In the genomic region with DNA sequence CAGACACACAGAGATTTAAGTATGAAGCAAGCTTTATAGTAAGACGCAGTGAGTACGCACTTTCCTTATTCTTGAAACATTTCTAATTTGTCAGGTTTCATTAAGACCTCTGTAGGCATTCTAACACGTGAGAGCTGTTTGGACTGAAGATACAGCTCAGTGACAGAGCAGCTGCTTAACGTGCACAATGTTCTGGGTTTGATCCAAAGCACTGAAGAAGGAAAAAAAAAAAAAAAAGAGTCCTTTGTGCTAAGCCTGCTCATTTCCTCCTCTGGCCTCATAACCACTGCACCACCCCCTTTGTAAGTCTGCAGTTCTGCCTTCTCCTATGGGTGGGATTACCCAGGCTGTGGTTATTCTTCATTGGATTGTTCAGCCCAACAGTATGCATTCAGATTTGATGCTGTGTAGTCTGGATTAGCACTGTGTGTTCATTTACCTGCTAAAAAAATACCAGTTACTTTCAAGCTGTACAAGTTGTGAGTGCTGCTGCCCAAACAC, we compare ENCODE assay signal across 33 mouse cellular contexts.
DNase-seq lines count a peak whose midpoint lies in the region; ATAC-seq and TF ChIP-seq lines count a peak whose summit lies in the region.
"Had no signal": no experiment of that assay in that cellular context is flagged by ENCODE, and none has a peak within 500 bp of the region (broad histone marks: within the 10 kb centered on the region; RNA-seq: fewer than 3 reads in every experiment).

No protein-coding gene starts in this region.

- H3K4me1 ChIP-seq in embryonic facial prominence, embryonic 14.5 days (ENCODE audit: control insufficient read depth, insufficient read depth, low read length) = no peaks in the 10 kb centered on the region
- peaks cover 5% of the 10 kb centered on the region for H3K4me1 ChIP-seq in embryonic facial prominence, embryonic 10.5 days
- no peaks in the 10 kb centered on the region for H3K4me1 ChIP-seq in heart, embryonic 16.5 days (ENCODE audit: control insufficient read depth, insufficient read depth, low read length)
- H3K4me1 ChIP-seq in lung, embryonic 14.5 days (ENCODE audit: insufficient read depth) = no peaks in the 10 kb centered on the region
- H3K4me1 ChIP-seq: embryonic facial prominence, embryonic 13.5 days; heart, embryonic 15.5 days; limb, embryonic 12.5 days; liver, embryonic 15.5 days; lung, embryonic 15.5 days; midbrain, embryonic 15.5 days had no signal

- 55% methylated on average over 4 of the region's 4 CpGs for WGBS in embryonic facial prominence, embryonic 14.5 days
- 73% methylated on average over 4 of the region's 4 CpGs for WGBS in embryonic facial prominence, embryonic 10.5 days
- 61% methylated on average over 4 of the region's 4 CpGs for WGBS in heart, embryonic 16.5 days
- 53% methylated on average over 4 of the region's 4 CpGs for WGBS in lung, embryonic 14.5 days

- H3K36me3 ChIP-seq in embryonic facial prominence, embryonic 14.5 days (ENCODE audit: control insufficient read depth, insufficient read depth, low read length) = no peaks in the 10 kb centered on the region
- H3K36me3 ChIP-seq in embryonic facial prominence, embryonic 10.5 days (replicated peaks) = no peaks in the 10 kb centered on the region
- no peaks in the 10 kb centered on the region for H3K36me3 ChIP-seq in heart, embryonic 16.5 days (ENCODE audit: control insufficient read depth, insufficient read depth)
- no peaks in the 10 kb centered on the region for H3K36me3 ChIP-seq in lung, embryonic 14.5 days (ENCODE audit: insufficient read depth)
- H3K36me3 ChIP-seq: embryonic facial prominence, embryonic 13.5 days; forebrain, embryonic 15.5 days; heart, embryonic 10.5 days; heart, embryonic 15.5 days; hindbrain, embryonic 10.5 days; kidney, embryonic 15.5 days; limb, embryonic 12.5 days; liver, embryonic 15.5 days; lung, embryonic 15.5 days; midbrain, embryonic 15.5 days; neural tube, embryonic 15.5 days had no signal

- peak; percentile 50; the same call in 1 of the 2 replicates for ATAC-seq in embryonic facial prominence, embryonic 14.5 days (ENCODE audit: low read depth)
- ATAC-seq in heart, embryonic 16.5 days (replicated peaks; ENCODE audit: extremely low read depth, insufficient read depth, low FRiP score) = peak; percentile 32; the same call in 1 of the 2 replicates
- ATAC-seq in lung, embryonic 14.5 days (ENCODE audit: insufficient read depth) = no peak
- ATAC-seq: activated CD4-positive, CD25-positive, alpha-beta regulatory T cell, adult 4 months; forebrain, embryonic 15.5 days; midbrain, embryonic 15.5 days had no signal

- H3K27ac ChIP-seq in embryonic facial prominence, embryonic 14.5 days (replicated peaks; ENCODE audit: low read depth, low read length) = no peak overlapping the region
- H3K27ac ChIP-seq in embryonic facial prominence, embryonic 10.5 days (replicated peaks) = no peak overlapping the region
- H3K27ac ChIP-seq in heart, embryonic 16.5 days (ENCODE audit: low read length) = no peak overlapping the region; the same call in 1 of the 2 replicates
- no peak overlapping the region for H3K27ac ChIP-seq in lung, embryonic 14.5 days (ENCODE audit: low read depth)
- H3K27ac ChIP-seq: embryonic facial prominence, embryonic 13.5 days; forebrain, embryonic 15.5 days; heart, embryonic 10.5 days; heart, embryonic 15.5 days; hindbrain, embryonic 10.5 days; kidney, embryonic 15.5 days; limb, embryonic 12.5 days; liver, embryonic 15.5 days; lung, embryonic 15.5 days; macrophage; midbrain, embryonic 15.5 days; neural tube, embryonic 15.5 days had no signal

- no peak overlapping the region for H3K4me2 ChIP-seq in embryonic facial prominence, embryonic 14.5 days (ENCODE audit: low read depth, low read length)
- H3K4me2 ChIP-seq in heart, embryonic 16.5 days (ENCODE audit: low read depth, low read length) = no peak overlapping the region
- no peak overlapping the region for H3K4me2 ChIP-seq in lung, embryonic 14.5 days
- H3K4me2 ChIP-seq: embryonic facial prominence, embryonic 13.5 days; forebrain, embryonic 15.5 days; heart, embryonic 15.5 days; kidney, embryonic 15.5 days; limb, embryonic 12.5 days; liver, embryonic 15.5 days; lung, embryonic 15.5 days; midbrain, embryonic 15.5 days; neural tube, embryonic 15.5 days had no signal

- H3K27me3 ChIP-seq in embryonic facial prominence, embryonic 14.5 days (replicated peaks; ENCODE audit: control insufficient read depth, insufficient read depth, low read length) = no peaks in the 10 kb centered on the region
- no peaks in the 10 kb centered on the region for H3K27me3 ChIP-seq in embryonic facial prominence, embryonic 10.5 days (replicated peaks; ENCODE audit: low read depth, poor library complexity, severe bottlenecking)
- no peaks in the 10 kb centered on the region for H3K27me3 ChIP-seq in heart, embryonic 16.5 days (ENCODE audit: control insufficient read depth, insufficient read depth, low read length)
- H3K27me3 ChIP-seq in lung, embryonic 14.5 days (ENCODE audit: insufficient read depth, low read length) = no peaks in the 10 kb centered on the region
- H3K27me3 ChIP-seq: CH12.LX; embryonic facial prominence, embryonic 13.5 days; heart, embryonic 15.5 days; kidney, embryonic 15.5 days; limb, embryonic 12.5 days; liver, embryonic 15.5 days; lung, embryonic 15.5 days; midbrain, embryonic 15.5 days had no signal

- DNase-seq in embryonic facial prominence, embryonic 14.5 days (ENCODE audit: low spot score) = peak; percentile 26
- DNase-seq in embryonic facial prominence, embryonic 10.5 days (ENCODE audit: low spot score) = no peak
- no peak for DNase-seq in heart, adult 11 months
- DNase-seq in lung, embryonic 14.5 days = peak; percentile 22
- DNase-seq in lung, postnatal 10 days = no peak
- DNase-seq in left cerebral cortex, postnatal 36 days (ENCODE audit: low spot score in 2 of 2) = no peak
- DNase-seq: adrenal gland, adult 2 months; adrenal gland, postnatal 36 days; cerebellum, adult 11 months; cerebellum, adult 9-10 months; cerebellum, postnatal 36 days; embryo, embryonic 11 days; gastrocnemius, postnatal 14 days; kidney, adult 18-20 months; kidney, postnatal 25 days; spleen, adult 18-20 months; thymus, postnatal 14 days had no signal

- intact Hi-C loops in left cerebral cortex, postnatal 36 days (cut with DNase I) = no loop called here

- no peak overlapping the region for H3K4me3 ChIP-seq in embryonic facial prominence, embryonic 14.5 days (ENCODE audit: low read depth, low read length)
- H3K4me3 ChIP-seq in embryonic facial prominence, embryonic 10.5 days = no peak overlapping the region
- H3K4me3 ChIP-seq in heart, embryonic 16.5 days (ENCODE audit: low read length) = no peak overlapping the region
- no peak overlapping the region for H3K4me3 ChIP-seq in lung, embryonic 14.5 days (ENCODE audit: low read depth, low read length)
- H3K4me3 ChIP-seq: embryonic facial prominence, embryonic 13.5 days; erythroblast, embryonic 14.5 days; forebrain, embryonic 15.5 days; heart, embryonic 10.5 days; heart, embryonic 15.5 days; hindbrain, embryonic 10.5 days; kidney, embryonic 15.5 days; limb, embryonic 12.5 days; liver, embryonic 15.5 days; lung, embryonic 15.5 days; midbrain, embryonic 15.5 days; neural tube, embryonic 15.5 days had no signal

- H3K9ac ChIP-seq in embryonic facial prominence, embryonic 14.5 days (ENCODE audit: low read depth, low read length) = no peak overlapping the region
- H3K9ac ChIP-seq in heart, embryonic 16.5 days (ENCODE audit: low read length) = no peak overlapping the region
- no peak overlapping the region for H3K9ac ChIP-seq in lung, embryonic 14.5 days
- H3K9ac ChIP-seq: embryonic facial prominence, embryonic 13.5 days; forebrain, embryonic 15.5 days; heart, embryonic 15.5 days; kidney, embryonic 15.5 days; limb, embryonic 12.5 days; liver, embryonic 15.5 days; lung, embryonic 15.5 days; midbrain, embryonic 15.5 days; neural tube, embryonic 15.5 days had no signal

- no peak for TF ChIP-seq CTCF in lung, embryonic 14.5 days (IDR thresholded peaks at IDR 0.05; ENCODE audit: low read depth)

- no peaks in the 10 kb centered on the region for H3K9me3 ChIP-seq in embryonic facial prominence, embryonic 14.5 days (ENCODE audit: control insufficient read depth, low read length)
- no peaks in the 10 kb centered on the region for H3K9me3 ChIP-seq in embryonic facial prominence, embryonic 10.5 days
- no peaks in the 10 kb centered on the region for H3K9me3 ChIP-seq in heart, embryonic 16.5 days (replicated peaks; ENCODE audit: control insufficient read depth, low read length)
- H3K9me3 ChIP-seq in lung, embryonic 14.5 days (ENCODE audit: low read depth, low read length) = no peaks in the 10 kb centered on the region
- H3K9me3 ChIP-seq: embryonic facial prominence, embryonic 13.5 days; forebrain, embryonic 15.5 days; heart, embryonic 10.5 days; heart, embryonic 15.5 days; hindbrain, embryonic 10.5 days; kidney, embryonic 15.5 days; limb, embryonic 12.5 days; liver, embryonic 15.5 days; lung, embryonic 15.5 days; midbrain, embryonic 15.5 days; neural tube, embryonic 15.5 days had no signal

Comparison
In these comparisons a context has a peak if more than half of its experiments do, and no peak if none do; other contexts are left out.
1. DNase-seq: peak in embryonic facial prominence, embryonic 14.5 days (single experiment) and lung, embryonic 14.5 days (single experiment); none in embryonic facial prominence, embryonic 10.5 days (single experiment), heart, adult 11 months (single experiment), lung, postnatal 10 days (single experiment) and left cerebral cortex, postnatal 36 days (0 of 2).